Mouse (Mus musculus) cerebellum, adult 9-10 months (tissue): ENCODE data around the gene Ppfia3.
A peak's percentile ranks its signal among the peaks of the same experiment; 100 is the strongest.

Source experiments
- DNase-seq: peaks from one replicate; pipeline ENCODE4 v3.0.0; 2022

Ppfia3 gene

GRCm38 (mm10) chr7:45341303-45341702 lies 25.5 kb downstream of the Ppfia3 start:
- peak; percentile 76 for DNase-seq

- no peak for DNase-seq
Measured at GRCm38 (mm10) chr7:45340669-45341068, 26.1 kb downstream of the Ppfia3 start.

- DNase-seq = no peak
Measured at GRCm38 (mm10) chr7:45340066-45340442, 26.8 kb downstream of the Ppfia3 start.

- peak; percentile 76 for DNase-seq
Measured at GRCm38 (mm10) chr7:45339410-45340065, 27.3 kb downstream of the Ppfia3 start.

GRCm38 (mm10) chr7:45338161-45338911 lies 28.5 kb downstream of the Ppfia3 start:
- DNase-seq = no peak

- no peak for DNase-seq
Measured at GRCm38 (mm10) chr7:45337469-45337868, 29.4 kb downstream of the Ppfia3 start.

- no peak for DNase-seq
Measured at GRCm38 (mm10) chr7:45336319-45336718, 30.5 kb downstream of the Ppfia3 start.

- DNase-seq = no peak
Measured at GRCm38 (mm10) chr7:45335056-45335455, 31.8 kb downstream of the Ppfia3 start, which contains the start of gene Hrc. Hrc (plus strand) TSS chr7:45335290.

- no peak for DNase-seq
Measured at GRCm38 (mm10) chr7:45334605-45335004, 32.2 kb downstream of the Ppfia3 start.

- DNase-seq = peak; percentile 53
Measured at GRCm38 (mm10) chr7:45333431-45333982, 33.3 kb downstream of the Ppfia3 start, which contains the start of gene Trpm4. Trpm4 (minus strand) TSS chr7:45333780.

- DNase-seq = peak; percentile 58
Measured at GRCm38 (mm10) chr7:45332685-45333425, 34.0 kb downstream of the Ppfia3 start.

GRCm38 (mm10) chr7:45331502-45331901 lies 35.3 kb downstream of the Ppfia3 start:
- DNase-seq = no peak

- DNase-seq = no peak
Measured at GRCm38 (mm10) chr7:45328841-45329475, 37.9 kb downstream of the Ppfia3 start.

GRCm38 (mm10) chr7:45325800-45326199 lies 41.0 kb downstream of the Ppfia3 start:
- no peak for DNase-seq

GRCm38 (mm10) chr7:45323069-45323468 lies 43.8 kb downstream of the Ppfia3 start:
- DNase-seq = no peak

- no peak for DNase-seq
Measured at GRCm38 (mm10) chr7:45322245-45322644, 44.6 kb downstream of the Ppfia3 start.

GRCm38 (mm10) chr7:45316536-45316935 lies 50.3 kb downstream of the Ppfia3 start:
- no peak for DNase-seq

GRCm38 (mm10) chr7:45315182-45315701 lies 51.6 kb downstream of the Ppfia3 start:
- DNase-seq = no peak

- no peak for DNase-seq
Measured at GRCm38 (mm10) chr7:45313495-45313894, 53.3 kb downstream of the Ppfia3 start.

- no peak for DNase-seq
Measured at GRCm38 (mm10) chr7:45312686-45313453, 53.9 kb downstream of the Ppfia3 start.

- no peak for DNase-seq
Measured at GRCm38 (mm10) chr7:45312023-45312422, 54.8 kb downstream of the Ppfia3 start.

- DNase-seq = peak; percentile 59
Measured at GRCm38 (mm10) chr7:45309455-45309854, 57.4 kb downstream of the Ppfia3 start.
